Mouse (Mus musculus) myocyte (in vitro differentiated cells): ENCODE data around the gene Trim25. TPM values are rescaled to one million over a fixed set of nuclear protein-coding genes. Genes with fewer than 3 reads are reported as not detected.

ENCODE experiments used
- H3K27me3 ChIP-seq: one replicate; pipeline ENCODE4 v1.6.1; 2011; ENCODE audit not compliant: control insufficient read depth, insufficient read depth, insufficient read length
- H3K36me3 ChIP-seq: one replicate; pipeline ENCODE4 v1.6.1; 2011; ENCODE audit not compliant: control insufficient read depth, insufficient read depth
- H3K4me2 ChIP-seq: one replicate; pipeline ENCODE4 v1.6.1; 2011; ENCODE audit warnings: low read depth, control low read depth
- H3K4me3 ChIP-seq: one replicate; pipeline ENCODE4 v1.5.1; 2011; ENCODE audit warnings: mild to moderate bottlenecking, control low read depth, moderate library complexity
- H3K79me2 ChIP-seq: one replicate; pipeline ENCODE4 v1.6.1; 2011; ENCODE audit not compliant: control insufficient read depth, insufficient read depth
- H3ac ChIP-seq: one replicate; pipeline ENCODE4 v1.6.1; 2011; ENCODE audit not compliant: control insufficient read depth, insufficient read length
- CEBPB ChIP-seq: IDR thresholded peaks from 2 replicates; pipeline ENCODE4 v1.6.1; 2011; ENCODE audit warnings: mild to moderate bottlenecking, moderate library complexity; ENCODE audit not compliant: poor library complexity, insufficient read depth, severe bottlenecking
- E2F4 ChIP-seq: IDR thresholded peaks from one replicate; pipeline ENCODE4 v1.6.1; 2011; ENCODE audit warnings: mild to moderate bottlenecking, control low read depth, moderate library complexity; ENCODE audit not compliant: insufficient read depth
- MAX ChIP-seq: IDR thresholded peaks from one replicate; pipeline ENCODE4 v1.6.1; 2011; ENCODE audit warnings: low read depth, mild to moderate bottlenecking, control low read depth
- MYOD1 ChIP-seq, 3 experiments: IDR thresholded peaks; one replicate each; pipeline ENCODE4 v1.6.1; 2011; ENCODE audit warnings: control low read depth in 2 of 3, low read depth in 2 of 3, mild to moderate bottlenecking in 2 of 3, moderate library complexity in 1 of 3; ENCODE audit not compliant: insufficient read length in 2 of 3, control insufficient read depth in 1 of 3
- MYOG ChIP-seq, 3 experiments: IDR thresholded peaks; one replicate each; pipeline ENCODE4 v1.6.1; 2011; ENCODE audit warnings: control low read depth in 2 of 3, low read depth in 2 of 3, mild to moderate bottlenecking in 2 of 3; ENCODE audit not compliant: insufficient read length in 2 of 3, control insufficient read depth in 1 of 3, insufficient read depth in 1 of 3
- POLR2A ChIP-seq: IDR thresholded peaks from one replicate; pipeline ENCODE4 v1.6.1; 2011; ENCODE audit warnings: low read depth, mild to moderate bottlenecking, control low read depth, moderate library complexity; ENCODE audit not compliant: insufficient read length
- POLR2AphosphoS2 ChIP-seq: IDR thresholded peaks from one replicate; pipeline ENCODE4 v1.6.1; 2011; ENCODE audit warnings: low read depth, control low read depth; ENCODE audit not compliant: insufficient read length
- REST ChIP-seq: IDR thresholded peaks from one replicate; pipeline ENCODE4 v1.6.1; 2011; ENCODE audit warnings: mild to moderate bottlenecking, control low read depth, moderate library complexity; ENCODE audit not compliant: insufficient read depth, insufficient read length
- SRF ChIP-seq: IDR thresholded peaks from one replicate; pipeline ENCODE4 v1.6.1; 2011; ENCODE audit warnings: low read depth; ENCODE audit not compliant: control insufficient read depth, insufficient read length
- TCF12 ChIP-seq: IDR thresholded peaks from one replicate; pipeline ENCODE4 v1.6.1; 2011; ENCODE audit warnings: mild to moderate bottlenecking, control low read depth; ENCODE audit not compliant: poor library complexity, insufficient read depth, severe bottlenecking
- TCF3 ChIP-seq: IDR thresholded peaks from one replicate; pipeline ENCODE4 v1.6.1; 2011; ENCODE audit warnings: low read depth, control low read depth; ENCODE audit not compliant: insufficient read length
- USF1 ChIP-seq: IDR thresholded peaks from one replicate; pipeline ENCODE4 v1.6.1; 2011; ENCODE audit warnings: low read depth, mild to moderate bottlenecking, control low read depth, moderate library complexity
- polyA plus RNA-seq: library from polyadenylated mRNA; unstranded; fragments of >200 nt; fragmentation: generic; extraction: Trizol; gene quantifications from one replicate; pipeline ENCODE4 v1.2.1, GENCODE M21; 2012; ENCODE audit warnings: missing spikeins

Gene Trim25
- polyA plus RNA-seq, 1 experiment, result 6.5 TPM

DNA sequence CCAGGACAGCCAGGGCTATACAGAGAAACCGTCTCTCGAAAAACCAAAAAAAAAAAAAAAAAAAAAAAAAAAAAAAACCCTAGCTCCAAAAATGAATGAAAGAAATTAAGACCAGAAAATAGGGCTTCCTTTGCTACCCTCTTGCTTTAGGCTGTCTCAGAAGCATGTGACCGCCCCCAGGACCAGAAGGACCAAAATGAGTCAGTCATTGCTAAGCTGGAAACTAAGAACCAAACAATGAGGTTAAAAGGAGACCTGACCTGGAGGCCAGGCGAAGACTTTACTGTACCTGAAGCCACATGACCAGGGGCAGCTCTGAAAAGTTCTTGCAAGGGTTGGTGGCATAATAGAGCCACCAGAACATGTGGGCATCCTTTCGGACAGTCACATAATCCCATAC, 47.1 kb upstream of the Trim25 start:
- Histone ChIP-seq H3K79me2 (peaks cover 47% of the 10 kb centered on the region), H3K4me3 (no peak overlapping the region), H3ac (no peak overlapping the region), H3K4me2 (no peak overlapping the region), H3K27me3 (no peaks in the 10 kb centered on the region), H3K36me3 (peaks cover 9% of the 10 kb centered on the region)
- no peak for TF ChIP-seq SRF
- TF ChIP-seq CEBPB, result no peak
- TF ChIP-seq MYOG (IDR thresholded peaks at IDR 0.05; ENCODE audit: control insufficient read depth in 1 of 3, insufficient read depth in 1 of 3, insufficient read length in 2 of 3, low read depth in 2 of 3), result no peak
- no peak for TF ChIP-seq POLR2A
- no peak for TF ChIP-seq E2F4
- no peak for TF ChIP-seq POLR2AphosphoS2
- TF ChIP-seq MYOD1 (IDR thresholded peaks at IDR 0.05; ENCODE audit: control insufficient read depth in 1 of 3, insufficient read length in 2 of 3, low read depth in 2 of 3), result no peak
- no peak for TF ChIP-seq TCF3
- no peak for TF ChIP-seq USF1
- TF ChIP-seq TCF12, result no peak
- no peak for TF ChIP-seq MAX
- no peak for TF ChIP-seq REST

DNA sequence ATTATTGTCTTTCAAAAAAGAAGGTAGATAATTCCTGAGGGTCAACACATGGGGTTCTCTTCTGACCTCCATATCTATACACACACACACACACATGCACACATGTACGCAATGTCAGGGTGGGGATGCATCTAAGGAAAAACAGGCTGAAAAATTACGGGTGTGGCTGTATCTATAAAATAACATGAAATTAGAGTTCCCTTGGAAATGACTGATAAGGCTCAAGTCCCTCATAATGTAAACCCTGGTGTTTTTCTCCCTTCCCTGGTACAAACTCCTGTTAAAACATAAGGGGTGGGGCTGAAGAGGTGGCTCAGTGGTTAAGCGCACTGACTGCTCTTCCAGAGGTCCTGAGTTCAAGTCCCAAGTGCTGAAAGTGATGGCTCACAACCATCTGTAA, 45.6 kb upstream of the Trim25 start:
- peaks cover 47% of the 10 kb centered on the region for H3K79me2 ChIP-seq
- TF ChIP-seq REST (no peak), MYOD1 (IDR thresholded peaks at IDR 0.05; ENCODE audit: control insufficient read depth in 1 of 3, insufficient read length in 2 of 3, low read depth in 2 of 3) (no peak), MYOG (IDR thresholded peaks at IDR 0.05; ENCODE audit: control insufficient read depth in 1 of 3, insufficient read depth in 1 of 3, insufficient read length in 2 of 3, low read depth in 2 of 3) (no peak), MAX (no peak), USF1 (no peak), POLR2A (no peak)
- peak overlapping the region; percentile 73 for H3K4me2 ChIP-seq
- peaks cover 9% of the 10 kb centered on the region for H3K36me3 ChIP-seq
- H3ac ChIP-seq, result no peak overlapping the region
- H3K4me3 ChIP-seq, result peak overlapping the region; percentile 78
- no peaks in the 10 kb centered on the region for H3K27me3 ChIP-seq

DNA sequence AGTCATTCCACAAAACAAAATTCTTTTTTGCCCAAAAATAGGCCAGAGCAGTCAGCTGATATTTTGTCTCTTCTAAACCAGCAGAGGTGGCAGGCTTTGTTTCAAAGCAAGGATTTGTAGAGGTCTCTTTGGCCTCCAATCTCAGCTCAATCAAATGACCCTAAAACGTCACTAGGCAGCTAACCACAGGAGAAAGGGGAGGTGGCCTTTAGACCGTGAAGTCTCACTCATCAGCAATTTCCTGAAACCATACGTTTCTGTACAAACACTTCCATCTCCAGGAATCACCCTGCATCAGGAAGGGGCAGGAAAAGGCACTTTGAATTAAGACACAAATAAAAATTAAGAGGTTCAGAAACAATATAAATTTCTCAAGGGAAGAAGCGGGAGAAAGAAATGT, 44.4 kb upstream of the Trim25 start:
- Histone ChIP-seq H3K36me3 (peaks cover 6% of the 10 kb centered on the region), H3ac (no peak overlapping the region)

DNA sequence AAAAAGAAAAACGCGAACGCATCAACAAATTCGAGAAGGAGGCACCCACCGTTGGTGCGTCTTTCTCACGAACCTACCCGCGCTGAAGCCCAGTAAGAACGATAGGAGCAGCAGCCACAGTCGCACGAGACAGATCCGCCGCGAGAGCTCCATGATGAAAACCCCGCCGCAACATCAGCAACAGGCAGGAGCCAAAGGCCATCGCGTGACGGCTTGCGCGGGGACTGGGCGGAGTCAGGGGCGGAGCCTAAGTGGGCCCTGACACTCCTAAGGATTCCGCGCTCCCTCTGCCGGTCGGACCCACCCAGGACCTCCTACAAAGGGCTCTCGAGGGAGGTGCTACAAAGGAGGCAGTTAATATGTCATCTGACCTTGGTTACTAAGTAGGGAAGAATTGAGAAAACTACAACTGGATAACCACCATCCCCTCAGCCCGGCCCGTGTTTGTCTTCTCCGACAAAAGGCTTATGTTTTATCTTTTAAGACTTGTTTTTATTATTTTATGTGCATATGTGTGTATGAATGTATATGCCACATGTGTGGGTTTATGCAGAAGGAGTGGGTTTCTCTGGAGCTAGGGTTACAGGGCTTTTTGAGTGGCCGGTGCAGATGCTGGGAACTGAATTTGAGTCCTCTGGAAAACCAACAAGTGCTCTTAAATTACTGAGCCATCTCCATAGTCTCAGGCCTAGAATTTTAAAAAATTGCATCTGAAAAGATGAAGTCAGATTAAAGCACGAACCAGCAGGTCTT, 43.8 kb upstream of the Trim25 start, which contains the start of gene Scpep1:
Gene Scpep1 (minus strand): TSS at position 249 of the 753 bp plus-strand sequence.
- H3K4me2 ChIP-seq, result peak within 1 kb of the TSS; percentile 73
- H3K36me3 ChIP-seq, result peaks cover 4% of the 10 kb centered on the region
- H3K4me3 ChIP-seq, result peak within 1 kb of the TSS; percentile 78
- no peak within 1 kb of the TSS for H3ac ChIP-seq
- peaks cover 35% of the 10 kb centered on the region for H3K79me2 ChIP-seq
- TF ChIP-seq POLR2AphosphoS2 (peak; percentile 93), TCF12 (no peak), REST (no peak), E2F4 (no peak), MYOG (IDR thresholded peaks at IDR 0.05; ENCODE audit: control insufficient read depth in 1 of 3, insufficient read depth in 1 of 3, insufficient read length in 2 of 3, low read depth in 2 of 3) (peak in 1 of 3 experiments; percentile 21), CEBPB (peak; percentile 57; the same call in 1 of the 2 replicates), POLR2A (peak; percentile 91), MAX (no peak), MYOD1 (IDR thresholded peaks at IDR 0.05; ENCODE audit: control insufficient read depth in 1 of 3, insufficient read length in 2 of 3, low read depth in 2 of 3) (no peak), USF1 (no peak), SRF (no peak), TCF3 (no peak)
- H3K27me3 ChIP-seq, result no peaks in the 10 kb centered on the region

More for the DNA sequence above, 44.4 kb upstream of the Trim25 start:
- Histone ChIP-seq H3K4me3 (peak overlapping the region; percentile 78), H3K27me3 (no peaks in the 10 kb centered on the region), H3K79me2 (peaks cover 38% of the 10 kb centered on the region), H3K4me2 (peak overlapping the region; percentile 73)
- no peak for TF ChIP-seq CEBPB

DNA sequence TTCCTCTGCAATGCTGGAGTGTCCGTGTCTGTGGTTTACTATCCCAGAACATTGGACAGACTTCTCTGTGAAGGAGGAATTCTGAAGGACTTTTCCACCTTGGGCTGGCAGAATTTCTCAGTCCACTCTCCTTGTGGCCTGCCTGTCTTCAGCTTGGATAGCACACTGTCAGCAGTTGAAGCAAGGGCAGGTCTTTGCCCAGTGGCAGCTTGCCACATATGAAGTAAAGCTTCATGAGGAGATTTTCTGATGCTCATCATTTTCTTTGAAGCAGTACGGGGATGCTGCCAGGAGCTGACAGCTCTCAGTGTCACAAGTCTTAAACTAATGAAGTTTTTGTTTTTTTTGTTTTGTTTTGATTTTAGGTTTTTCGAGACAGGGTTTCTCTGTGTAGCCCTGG, 40.3 kb upstream of the Trim25 start:
- TF ChIP-seq MYOD1 (IDR thresholded peaks at IDR 0.05; ENCODE audit: control insufficient read depth in 1 of 3, insufficient read length in 2 of 3, low read depth in 2 of 3) (no peak), REST (no peak)
- H3K4me3 ChIP-seq, result no peak overlapping the region
- H3K79me2 ChIP-seq, result peaks cover 13% of the 10 kb centered on the region
- H3K4me2 ChIP-seq, result no peak overlapping the region
- no peaks in the 10 kb centered on the region for H3K36me3 ChIP-seq
- H3K27me3 ChIP-seq, result no peaks in the 10 kb centered on the region
- no peak overlapping the region for H3ac ChIP-seq
